Mouse (Mus musculus) limb, embryonic 13.5 days (tissue): ENCODE results near the gene Selenon. TPM values are rescaled to one million over a fixed set of nuclear protein-coding genes. Genes with fewer than 3 reads are reported as not detected.

ENCODE experiments used
- ATAC-seq: fragments of 200-750 bp; cut with Nextera tagmentation; 2 replicates; pipeline ENCODE4 v1.8.0; 2017; ENCODE audit warnings: low read depth, moderate number of reproducible peaks, moderate TSS enrichment; ENCODE audit not compliant: low FRiP score
- H3K27ac ChIP-seq: fragments of 300-500 bp; sonication (generic); 2 replicates; pipeline ENCODE4 v1.5.1; 2015; ENCODE audit warnings: inconsistent platforms, mild to moderate bottlenecking, moderate library complexity
- H3K27me3 ChIP-seq: fragments of 300-500 bp; sonication (generic); 2 replicates; pipeline ENCODE4 v1.6.1; 2015; ENCODE audit warnings: mild to moderate bottlenecking, inconsistent platforms
- H3K36me3 ChIP-seq: fragments of 300-500 bp; sonication (generic); 2 replicates; pipeline ENCODE4 v1.6.1; 2015; ENCODE audit warnings: inconsistent platforms, mild to moderate bottlenecking, moderate library complexity
- H3K4me1 ChIP-seq: fragments of 300-500 bp; sonication (generic); 2 replicates; pipeline ENCODE4 v1.6.1; 2015; ENCODE audit warnings: inconsistent platforms
- H3K4me2 ChIP-seq: fragments of 300-500 bp; sonication (generic); replicated peaks from 2 replicates; pipeline ENCODE4 v1.6.1; 2015; ENCODE audit warnings: inconsistent platforms, mild to moderate bottlenecking, moderate library complexity
- H3K4me3 ChIP-seq: fragments of 300-500 bp; sonication (generic); 2 replicates; pipeline ENCODE4 v1.5.1; 2015; ENCODE audit warnings: moderate library complexity, mild to moderate bottlenecking, inconsistent platforms
- H3K9ac ChIP-seq: fragments of 300-500 bp; sonication (generic); 2 replicates; pipeline ENCODE4 v1.6.1; 2015; ENCODE audit warnings: mild to moderate bottlenecking, inconsistent platforms
- H3K9me3 ChIP-seq: fragments of 300-500 bp; sonication (generic); 2 replicates; pipeline ENCODE4 v1.6.1; 2016; ENCODE audit warnings: inconsistent platforms
- WGBS: fragments of 180-500 bp; shearing (Covaris S2); methylation state at CpG from one replicate; pipeline ENCODE4 v1.1.7; 2015; 5-methylcytosine and 5-hydroxymethylcytosine counted together
- polyA plus RNA-seq: library from polyadenylated mRNA; unstranded; fragments of >200 nt; fragmentation: Nextera tagmentation; extraction: Ambion mirVana; gene quantifications from 2 replicates; pipeline ENCODE4 v1.2.1, GENCODE M21; 2015

Gene Selenon
- polyA plus RNA-seq, 1 experiment from 2014 or later = 15.2 TPM

GRCm38 (mm10) chr4:134588287-134588686 is 36.3 kb upstream of the Selenon start:
- no peak overlapping the region for H3K4me2 ChIP-seq
- H3K27ac ChIP-seq = no peak overlapping the region
- no peaks in the 10 kb centered on the region for H3K36me3 ChIP-seq
- H3K4me3 ChIP-seq = no peak overlapping the region
- H3K27me3 ChIP-seq = no peaks in the 10 kb centered on the region
- 86% methylated on average over 9 of the region's 9 CpGs for WGBS
- H3K4me1 ChIP-seq = peaks cover 26% of the 10 kb centered on the region
- ATAC-seq = no peak
- H3K9ac ChIP-seq = no peak overlapping the region
- no peaks in the 10 kb centered on the region for H3K9me3 ChIP-seq

GRCm38 (mm10) chr4:134587636-134588197 is 35.8 kb upstream of the Selenon start:
- Histone ChIP-seq H3K36me3 (no peaks in the 10 kb centered on the region), H3K4me2 (no peak overlapping the region), H3K9ac (no peak overlapping the region), H3K4me1 (peaks cover 22% of the 10 kb centered on the region), H3K27ac (no peak overlapping the region), H3K27me3 (no peaks in the 10 kb centered on the region), H3K4me3 (no peak overlapping the region), H3K9me3 (no peaks in the 10 kb centered on the region)
- no peak for ATAC-seq
- WGBS = 58% methylated on average over 11 of the region's 11 CpGs

GRCm38 (mm10) chr4:134586631-134587030 is 34.7 kb upstream of the Selenon start:
- no peak overlapping the region for H3K27ac ChIP-seq
- no peak overlapping the region for H3K9ac ChIP-seq
- H3K4me3 ChIP-seq = no peak overlapping the region
- H3K27me3 ChIP-seq = 0 out of 2 replicates have a peak, but pooled peaks cover under 1% of the 10 kb centered on the region
- WGBS = 86% methylated on average over 1 of the region's 1 CpGs
- no peak for ATAC-seq
- no peaks in the 10 kb centered on the region for H3K36me3 ChIP-seq
- H3K4me1 ChIP-seq = peaks cover 12% of the 10 kb centered on the region
- H3K4me2 ChIP-seq = no peak overlapping the region
- no peaks in the 10 kb centered on the region for H3K9me3 ChIP-seq

- Histone ChIP-seq H3K9ac (no peak overlapping the region), H3K4me2 (no peak overlapping the region), H3K4me3 (no peak overlapping the region), H3K27me3 (0 out of 2 replicates have a peak, but pooled peaks cover 3% of the 10 kb centered on the region), H3K4me1 (peaks cover 12% of the 10 kb centered on the region), H3K36me3 (no peaks in the 10 kb centered on the region), H3K27ac (no peak overlapping the region), H3K9me3 (no peaks in the 10 kb centered on the region)
- ATAC-seq = no peak
- WGBS = 80% methylated on average over 7 of the region's 7 CpGs
These were observed 34.2 kb upstream of the Selenon start for GRCm38 (mm10) chr4:134586126-134586525.

GRCm38 (mm10) chr4:134583513-134583912 is 31.5 kb upstream of the Selenon start:
- Histone ChIP-seq H3K4me2 (no peak overlapping the region), H3K4me3 (no peak overlapping the region), H3K27me3 (0 out of 2 replicates have a peak, but pooled peaks cover 3% of the 10 kb centered on the region), H3K9ac (no peak overlapping the region), H3K9me3 (no peaks in the 10 kb centered on the region), H3K27ac (no peak overlapping the region), H3K36me3 (no peaks in the 10 kb centered on the region), H3K4me1 (peaks cover 26% of the 10 kb centered on the region)
- 58% methylated on average over 3 of the region's 3 CpGs for WGBS
- ATAC-seq = no peak

- 63% methylated on average over 8 of the region's 8 CpGs for WGBS
- Histone ChIP-seq H3K4me3 (no peak overlapping the region), H3K27me3 (0 out of 2 replicates have a peak, but pooled peaks cover 3% of the 10 kb centered on the region), H3K4me1 (peaks cover 26% of the 10 kb centered on the region), H3K36me3 (no peaks in the 10 kb centered on the region), H3K27ac (no peak overlapping the region), H3K9me3 (no peaks in the 10 kb centered on the region), H3K4me2 (no peak overlapping the region), H3K9ac (no peak overlapping the region)
- ATAC-seq = no peak
These were observed 29.4 kb upstream of the Selenon start for GRCm38 (mm10) chr4:134581365-134581764.

GRCm38 (mm10) chr4:134580351-134581148 is 28.6 kb upstream of the Selenon start:
- no peak overlapping the region for H3K9ac ChIP-seq
- no peaks in the 10 kb centered on the region for H3K9me3 ChIP-seq
- ATAC-seq = no peak
- 0 out of 2 replicates have a peak, but pooled peaks cover 3% of the 10 kb centered on the region for H3K27me3 ChIP-seq
- peaks cover 26% of the 10 kb centered on the region for H3K4me1 ChIP-seq
- H3K4me3 ChIP-seq = no peak overlapping the region
- no peak overlapping the region for H3K27ac ChIP-seq
- H3K4me2 ChIP-seq = no peak overlapping the region
- 77% methylated on average over 15 of the region's 15 CpGs for WGBS
- no peaks in the 10 kb centered on the region for H3K36me3 ChIP-seq

- H3K4me2 ChIP-seq = peak overlapping the region; percentile 53
- peak overlapping the region; percentile 43; the same call in 1 of the 2 replicates for H3K9ac ChIP-seq
- H3K4me3 ChIP-seq = no peak overlapping the region
- H3K36me3 ChIP-seq = no peaks in the 10 kb centered on the region
- 0 out of 2 replicates have a peak, but pooled peaks cover 3% of the 10 kb centered on the region for H3K27me3 ChIP-seq
- H3K9me3 ChIP-seq = no peaks in the 10 kb centered on the region
- peak; percentile 20; the same call in 1 of the 2 replicates for ATAC-seq
- peak overlapping the region; percentile 15; the same call in 1 of the 2 replicates for H3K27ac ChIP-seq
- WGBS = 9% methylated on average over 5 of the region's 5 CpGs
- H3K4me1 ChIP-seq = peaks cover 26% of the 10 kb centered on the region
These were observed 27.7 kb upstream of the Selenon start for GRCm38 (mm10) chr4:134579620-134580019.

GRCm38 (mm10) chr4:134579212-134579611 is 27.2 kb upstream of the Selenon start:
- peak overlapping the region; percentile 53 for H3K4me2 ChIP-seq
- peak overlapping the region; percentile 15; the same call in 1 of the 2 replicates for H3K27ac ChIP-seq
- peak; percentile 48; the same call in 1 of the 2 replicates for ATAC-seq
- H3K4me3 ChIP-seq = peak overlapping the region; percentile 8; the same call in 1 of the 2 replicates
- H3K9ac ChIP-seq = peak overlapping the region; percentile 43; the same call in 1 of the 2 replicates
- H3K36me3 ChIP-seq = no peaks in the 10 kb centered on the region
- 5% methylated on average over 11 of the region's 11 CpGs for WGBS
- 0 out of 2 replicates have a peak, but pooled peaks cover 3% of the 10 kb centered on the region for H3K27me3 ChIP-seq
- peaks cover 26% of the 10 kb centered on the region for H3K4me1 ChIP-seq
- no peaks in the 10 kb centered on the region for H3K9me3 ChIP-seq

GRCm38 (mm10) chr4:134578407-134578806 is 26.4 kb upstream of the Selenon start:
- no peak for ATAC-seq
- WGBS = 54% methylated on average over 5 of the region's 5 CpGs
- Histone ChIP-seq H3K4me2 (peak overlapping the region; percentile 53), H3K27me3 (0 out of 2 replicates have a peak, but pooled peaks cover 3% of the 10 kb centered on the region), H3K4me1 (peaks cover 26% of the 10 kb centered on the region), H3K36me3 (no peaks in the 10 kb centered on the region), H3K9me3 (no peaks in the 10 kb centered on the region), H3K4me3 (no peak overlapping the region), H3K9ac (no peak overlapping the region), H3K27ac (no peak overlapping the region)

GRCm38 (mm10) chr4:134577281-134577680 is 25.3 kb upstream of the Selenon start:
- no peak overlapping the region for H3K9ac ChIP-seq
- no peak overlapping the region for H3K4me2 ChIP-seq
- no peaks in the 10 kb centered on the region for H3K36me3 ChIP-seq
- no peak overlapping the region for H3K27ac ChIP-seq
- H3K4me3 ChIP-seq = no peak overlapping the region
- ATAC-seq = no peak
- H3K9me3 ChIP-seq = no peaks in the 10 kb centered on the region
- H3K27me3 ChIP-seq = 0 out of 2 replicates have a peak, but pooled peaks cover 3% of the 10 kb centered on the region
- peaks cover 26% of the 10 kb centered on the region for H3K4me1 ChIP-seq
- WGBS = 61% methylated on average over 2 of the region's 2 CpGs

GRCm38 (mm10) chr4:134575486-134575885 is 23.5 kb upstream of the Selenon start:
- no peak for ATAC-seq
- Histone ChIP-seq H3K27me3 (no peaks in the 10 kb centered on the region), H3K9me3 (no peaks in the 10 kb centered on the region), H3K4me1 (peaks cover 20% of the 10 kb centered on the region), H3K9ac (no peak overlapping the region), H3K27ac (no peak overlapping the region), H3K4me2 (no peak overlapping the region), H3K4me3 (no peak overlapping the region), H3K36me3 (no peaks in the 10 kb centered on the region)
- WGBS = 34% methylated on average over 11 of the region's 11 CpGs
